Mouse (Mus musculus) gonadal fat pad, adult 2 months (tissue): ENCODE measurements around the gene Gm45837. TPM values are rescaled to one million over a fixed set of nuclear protein-coding genes. Genes with fewer than 3 reads are reported as not detected.

Source experiments
- DNase-seq: peaks from one replicate; pipeline ENCODE4 v3.0.0-alpha.2; 2012; ENCODE audit warnings: low read depth
- polyA plus RNA-seq: library from polyadenylated mRNA; depleted of rRNA; stranded (reverse); fragments of >200 nt; gene quantifications from 2 replicates; pipeline ENCODE4 v1.2.3, GENCODE M21; 2012

Gm45837 gene
- polyA plus RNA-seq, 1 experiment, result not detected

DNA sequence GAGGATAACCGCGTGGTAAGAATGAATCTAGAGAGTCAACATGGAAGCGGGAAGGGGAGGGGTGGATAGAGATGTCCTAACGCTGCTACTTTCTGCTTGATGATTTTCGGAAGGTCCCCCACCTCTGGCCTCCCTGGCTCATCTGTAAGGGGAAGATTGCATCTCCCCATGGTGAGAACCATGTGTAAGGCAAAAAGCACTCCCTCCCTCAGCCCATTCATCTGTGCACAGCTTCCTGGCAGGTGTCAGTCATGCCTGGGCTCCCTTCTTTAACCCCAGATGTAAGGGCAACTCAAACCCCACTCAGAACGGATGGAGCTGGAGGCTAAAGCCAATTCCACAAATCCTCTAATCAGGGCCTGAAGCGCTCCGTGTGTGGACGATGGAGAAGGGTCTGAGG lies 89.0 kb downstream of the Gm45837 start:
- DNase-seq, result no peak

DNA sequence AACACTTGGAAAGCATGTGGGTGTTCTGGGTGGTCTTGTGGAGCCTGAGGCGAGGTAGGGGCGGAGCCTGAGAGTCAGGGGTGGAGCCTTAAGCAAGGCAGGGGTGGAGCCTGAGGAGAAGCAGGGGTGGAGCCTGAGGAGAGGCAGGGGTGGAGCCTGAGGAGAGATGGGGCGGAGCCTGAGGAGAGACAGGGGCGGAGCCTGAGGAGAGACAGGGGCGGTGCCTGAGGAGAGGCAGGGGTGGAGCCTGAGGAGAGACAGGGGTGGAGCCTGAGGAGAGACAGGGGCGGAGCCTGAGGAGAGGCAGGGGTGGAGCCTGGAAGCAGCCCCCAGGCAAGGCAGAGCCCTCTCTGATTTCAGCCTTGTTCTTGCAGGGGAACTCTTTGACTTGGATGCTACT lies 90.5 kb downstream of the Gm45837 start:
- no peak for DNase-seq

DNA sequence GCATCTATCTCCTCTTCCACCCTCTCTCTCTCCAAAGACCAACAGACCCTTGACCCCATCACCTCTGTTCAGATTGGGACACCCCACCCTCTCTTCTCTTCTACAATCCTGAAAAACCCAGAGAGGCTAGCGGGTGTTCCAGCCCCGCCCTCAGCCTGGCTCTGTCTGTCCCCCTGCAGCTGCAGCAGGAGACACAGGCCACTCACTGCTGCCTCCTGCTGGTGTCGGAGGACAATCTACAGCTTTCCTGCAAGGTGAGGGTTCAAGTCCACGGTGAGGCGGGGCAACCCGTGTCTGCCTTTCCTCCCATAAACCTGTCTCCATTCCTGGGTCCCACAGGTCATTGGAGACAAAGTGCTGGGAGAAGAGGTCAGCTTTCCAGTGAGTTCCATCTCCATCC lies 91.0 kb downstream of the Gm45837 start:
- no peak for DNase-seq

GRCm38 (mm10) chr7:101503351-101503750 lies 92.7 kb downstream of the Gm45837 start:
- no peak for DNase-seq

- DNase-seq, result no peak
Measured at GRCm38 (mm10) chr7:101503803-101504202, 93.1 kb downstream of the Gm45837 start.

- no peak for DNase-seq
Measured at GRCm38 (mm10) chr7:101504507-101504906, 93.8 kb downstream of the Gm45837 start.

GRCm38 (mm10) chr7:101509212-101509611 lies 98.5 kb downstream of the Gm45837 start:
- DNase-seq, result no peak

DNA sequence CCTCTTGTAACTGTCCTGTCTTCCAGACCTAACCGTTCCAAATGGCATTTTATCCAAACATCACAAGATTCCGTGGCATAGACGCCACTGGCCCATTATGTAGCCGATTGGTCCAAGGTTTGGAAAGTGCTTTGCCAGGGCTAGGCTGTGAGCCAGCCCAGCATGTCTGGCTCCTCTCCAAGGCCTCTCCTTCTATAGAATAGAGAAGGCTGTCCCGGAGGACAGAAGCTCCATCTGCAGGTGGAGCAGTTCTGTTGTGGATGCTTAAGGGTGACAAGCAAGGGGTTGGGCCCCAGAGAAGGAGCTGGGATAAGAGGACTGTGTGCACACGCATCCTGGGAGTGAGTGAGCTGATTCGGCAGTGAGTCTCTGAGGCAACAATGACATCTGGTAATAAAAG lies 103.0 kb downstream of the Gm45837 start:
- no peak for DNase-seq

- DNase-seq, result no peak
Measured at GRCm38 (mm10) chr7:101514768-101515167, 104.1 kb downstream of the Gm45837 start.

DNA sequence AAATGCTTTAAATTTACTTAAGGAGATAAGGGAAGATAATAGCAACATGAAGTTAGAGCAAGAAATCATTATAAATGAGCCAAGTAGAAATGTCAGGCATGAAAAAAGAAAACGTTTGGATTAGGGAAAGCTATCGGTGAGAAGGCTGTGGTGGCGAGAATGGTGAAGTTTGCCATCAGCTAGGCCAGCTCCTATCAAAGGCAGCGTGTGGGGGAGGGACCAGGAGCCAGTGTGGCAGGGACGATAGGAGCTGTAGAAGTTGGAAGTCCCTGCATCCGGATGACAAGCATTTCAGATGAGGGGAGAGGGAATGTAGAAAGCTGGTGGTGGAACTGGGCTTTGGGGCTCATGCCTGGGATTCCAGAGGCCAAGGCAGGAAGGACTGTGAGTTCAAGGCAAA lies 104.6 kb downstream of the Gm45837 start:
- no peak for DNase-seq

GRCm38 (mm10) chr7:101516460-101516859 lies 105.8 kb downstream of the Gm45837 start:
- DNase-seq, result no peak

GRCm38 (mm10) chr7:101521696-101522095 lies 111.0 kb downstream of the Gm45837 start:
- no peak for DNase-seq

DNA sequence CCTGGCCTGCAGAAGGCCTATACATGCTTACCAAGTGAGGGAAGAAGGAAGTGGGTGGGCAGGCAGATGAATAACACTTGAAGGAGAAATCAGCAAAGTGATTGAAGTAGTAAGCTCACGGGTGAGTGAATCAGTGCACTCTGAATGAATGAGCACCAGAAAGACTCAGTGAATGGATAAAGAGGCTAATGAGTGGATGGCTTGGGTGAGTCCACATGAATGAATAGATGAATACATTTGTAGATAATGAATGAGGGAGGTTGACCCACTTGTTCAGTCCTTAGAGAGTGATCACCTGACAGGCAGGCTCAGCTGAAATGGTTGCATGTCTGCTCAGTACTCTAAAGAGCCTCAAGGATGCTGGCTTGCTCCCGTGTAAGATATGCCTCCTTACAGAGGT lies 112.5 kb downstream of the Gm45837 start:
- no peak for DNase-seq

- no peak for DNase-seq
Measured at GRCm38 (mm10) chr7:101526484-101526883, 115.8 kb downstream of the Gm45837 start.

DNA sequence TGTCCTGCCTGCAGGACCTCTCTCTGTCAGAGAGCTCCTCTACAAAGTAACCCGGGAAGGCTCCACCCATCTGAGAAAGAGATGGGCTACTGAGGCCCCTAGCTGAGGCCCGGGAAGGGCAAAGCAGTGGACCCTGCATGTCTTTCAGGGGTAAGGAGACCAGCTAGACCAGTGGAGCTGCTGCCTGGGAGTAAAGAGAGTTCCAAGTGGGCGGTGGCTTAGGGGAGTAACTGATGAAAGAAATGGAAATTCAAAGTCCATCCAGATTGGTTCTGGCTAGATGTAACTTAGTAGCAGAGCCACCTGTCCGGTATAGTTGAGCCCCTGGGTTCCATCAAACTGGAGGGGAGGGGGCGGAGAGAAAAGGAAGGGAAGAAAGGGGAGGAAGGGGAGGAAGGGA lies 123.7 kb downstream of the Gm45837 start:
- DNase-seq, result no peak

GRCm38 (mm10) chr7:101535102-101535501 lies 124.4 kb downstream of the Gm45837 start:
- DNase-seq, result no peak

DNA sequence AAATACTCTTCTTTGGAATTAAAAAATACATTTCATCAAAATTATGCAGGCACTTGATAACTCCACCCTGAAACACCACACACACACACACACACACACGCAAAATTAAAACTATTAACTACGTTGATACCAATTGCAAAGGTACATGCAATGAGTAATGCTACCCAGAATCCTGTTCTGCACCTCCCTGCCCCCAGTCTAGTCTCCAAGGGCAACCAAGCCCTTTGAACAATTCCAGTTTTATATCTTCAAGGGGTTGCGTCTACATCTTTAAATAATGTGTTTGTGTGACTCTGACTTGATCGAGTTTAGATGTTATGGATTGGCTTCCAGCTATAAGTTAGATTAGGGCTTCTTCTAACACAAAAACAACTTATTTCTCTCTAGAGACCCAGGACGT lies 124.8 kb downstream of the Gm45837 start:
- no peak for DNase-seq

- DNase-seq, result no peak
Measured at GRCm38 (mm10) chr7:101537541-101537940, 126.9 kb downstream of the Gm45837 start.

GRCm38 (mm10) chr7:101538141-101538933 lies 127.7 kb downstream of the Gm45837 start:
- DNase-seq, result no peak

DNA sequence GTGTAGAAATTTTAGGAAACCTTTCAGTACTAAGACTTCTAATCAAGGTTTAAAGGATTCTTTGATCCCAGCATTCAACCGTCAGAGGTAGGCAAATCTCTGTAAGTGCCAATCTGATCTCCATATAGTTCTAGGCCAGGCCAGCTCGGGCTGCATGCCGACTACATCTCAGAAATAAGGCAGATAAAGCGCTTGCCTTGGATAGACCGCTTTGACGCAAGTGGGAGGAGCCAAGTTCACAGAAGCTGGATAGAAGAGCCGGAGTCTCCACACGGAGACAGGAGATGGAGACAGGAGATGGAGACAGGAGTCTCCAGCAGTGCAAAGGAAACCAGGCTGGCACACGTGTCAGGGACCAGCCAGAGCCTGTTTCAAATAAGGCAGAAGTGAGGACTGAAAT lies 129.1 kb downstream of the Gm45837 start:
- DNase-seq, result no peak

- DNase-seq, result no peak
Measured at GRCm38 (mm10) chr7:101540684-101541083, 130.0 kb downstream of the Gm45837 start.

DNA sequence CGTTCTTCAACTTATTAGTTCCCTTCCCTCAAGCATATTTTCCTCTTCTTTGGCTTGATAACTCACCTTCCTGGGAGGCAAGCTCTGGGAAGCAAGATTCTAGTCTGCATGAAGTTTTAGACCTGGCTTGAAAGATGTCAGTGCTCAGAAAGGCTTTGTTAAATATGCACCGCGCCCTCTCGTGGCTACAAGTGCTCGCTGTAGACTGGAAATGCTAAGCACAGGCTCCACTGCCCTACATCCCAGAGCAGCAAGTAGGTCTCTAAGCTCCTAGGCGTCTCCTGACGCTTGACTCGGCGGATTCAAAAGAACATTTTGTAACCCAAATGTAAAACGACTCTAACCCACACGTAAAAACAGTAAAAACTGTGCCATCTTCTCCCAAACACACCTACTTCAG lies 130.4 kb downstream of the Gm45837 start:
- no peak for DNase-seq

- DNase-seq, result no peak
Measured at GRCm38 (mm10) chr7:101541734-101542133, 131.0 kb downstream of the Gm45837 start.

- DNase-seq, result no peak
Measured at GRCm38 (mm10) chr7:101547651-101548050, 137.0 kb downstream of the Gm45837 start.
